Mouse (Mus musculus) hindbrain, postnatal 0 days (tissue): ENCODE measurements at regions not wholly inside any gene's neighbourhood (a gene's known extent, or its start where the extent isn't known, plus 50 kb on each side); places are given as distances from the start of the nearest gene placed in this dataset.
"Not testable (repeated sequence)": the region's sequence is repeated elsewhere in the genome, so short reads cannot be mapped to it uniquely, and the experiment has no call there.

Source experiments
- ATAC-seq: fragments of 200-750 bp; cut with Nextera tagmentation; 2 replicates; pipeline ENCODE4 v1.8.0; 2017; ENCODE audit warnings: mild to moderate bottlenecking, moderate TSS enrichment, moderate library complexity
- DNase-seq: peaks from one replicate; pipeline ENCODE4 v3.0.0-alpha.2; 2015; ENCODE audit warnings: low spot score
- H3K27ac ChIP-seq: fragments of 300-500 bp; sonication (generic); 2 replicates; pipeline ENCODE4 v1.5.1; 2014; ENCODE audit warnings: mild to moderate bottlenecking
- H3K27me3 ChIP-seq: fragments of 300-500 bp; sonication (generic); 2 replicates; pipeline ENCODE4 v1.6.1; 2014; ENCODE audit warnings: low read length, mixed read lengths; ENCODE audit not compliant: insufficient read depth
- H3K36me3 ChIP-seq: fragments of 300-500 bp; sonication (generic); 2 replicates; pipeline ENCODE4 v1.6.1; 2014; ENCODE audit warnings: low read length, mixed read lengths; ENCODE audit not compliant: insufficient read depth
- H3K4me1 ChIP-seq: fragments of 300-500 bp; sonication (generic); 2 replicates; pipeline ENCODE4 v1.6.1; 2014; ENCODE audit warnings: antibody characterized with exemption, low read length, mixed read lengths; ENCODE audit not compliant: insufficient read depth
- H3K4me2 ChIP-seq: fragments of 300-500 bp; sonication (generic); 2 replicates; pipeline ENCODE4 v1.6.1; 2014; ENCODE audit warnings: low read depth, mild to moderate bottlenecking, low read length, moderate library complexity, mixed read lengths
- H3K4me3 ChIP-seq: fragments of 300-500 bp; sonication (generic); 2 replicates; pipeline ENCODE4 v1.5.1; 2014; ENCODE audit warnings: low read length
- H3K9ac ChIP-seq: fragments of 300-500 bp; sonication (generic); replicated peaks from 2 replicates; pipeline ENCODE4 v1.6.1; 2014; ENCODE audit warnings: mild to moderate bottlenecking, low read length, moderate library complexity, mixed read lengths
- H3K9me3 ChIP-seq: fragments of 300-500 bp; sonication (generic); 2 replicates; pipeline ENCODE4 v1.6.1; 2016; ENCODE audit warnings: low read length, mixed read lengths
- CTCF ChIP-seq: IDR thresholded peaks from 2 replicates; pipeline ENCODE4 v1.5.1; 2016; ENCODE audit warnings: antibody characterized with exemption, control low read depth, low read depth
- WGBS: fragments of 180-500 bp; shearing (Covaris S2); extraction: QIAGEN DNeasy Blood & Tissue Kit; methylation state at CpG from one replicate; pipeline ENCODE4 v1.1.7; 2014; 5-methylcytosine and 5-hydroxymethylcytosine counted together

GRCm38 (mm10) chr5:3260289-3260688 lies 81.0 kb upstream of the Cdk6 start:
- WGBS: 70% methylated on average over 1 of the region's 1 CpGs
- no peak overlapping the region for H3K4me3 ChIP-seq
- no peaks in the 10 kb centered on the region for H3K27me3 ChIP-seq
- H3K9me3 ChIP-seq: no peaks in the 10 kb centered on the region
- ATAC-seq: no peak
- TF ChIP-seq CTCF: no peak
- no peak overlapping the region for H3K9ac ChIP-seq
- no peaks in the 10 kb centered on the region for H3K36me3 ChIP-seq
- no peaks in the 10 kb centered on the region for H3K4me1 ChIP-seq
- H3K4me2 ChIP-seq: no peak overlapping the region
- no peak overlapping the region for H3K27ac ChIP-seq
- DNase-seq: no peak

GRCm38 (mm10) chr5:3264988-3265738 lies 76.1 kb upstream of the Cdk6 start:
- H3K9ac ChIP-seq, H3K36me3 ChIP-seq, H3K4me3 ChIP-seq, ATAC-seq, H3K27me3 ChIP-seq, H3K4me1 ChIP-seq, H3K4me2 ChIP-seq, H3K27ac ChIP-seq, DNase-seq, H3K9me3 ChIP-seq: not testable (repeated sequence)
- WGBS: 80% methylated on average over 8 of the region's 8 CpGs

GRCm38 (mm10) chr5:3267021-3267420 lies 74.3 kb upstream of the Cdk6 start:
- TF ChIP-seq CTCF: no peak
- Histone ChIP-seq H3K9ac (no peak overlapping the region), H3K9me3 (no peaks in the 10 kb centered on the region), H3K36me3 (no peaks in the 10 kb centered on the region), H3K4me2 (no peak overlapping the region), H3K4me1 (no peaks in the 10 kb centered on the region), H3K4me3 (no peak overlapping the region), H3K27me3 (no peaks in the 10 kb centered on the region), H3K27ac (no peak overlapping the region)
- 82% methylated on average over 5 of the region's 5 CpGs for WGBS
- DNase-seq (no peak), ATAC-seq (no peak)

- no peaks in the 10 kb centered on the region for H3K9me3 ChIP-seq
- 72% methylated on average over 7 of the region's 7 CpGs for WGBS
- H3K9ac ChIP-seq: no peak overlapping the region
- no peak overlapping the region for H3K27ac ChIP-seq
- H3K4me1 ChIP-seq: no peaks in the 10 kb centered on the region
- H3K36me3 ChIP-seq: no peaks in the 10 kb centered on the region
- DNase-seq (no peak), ATAC-seq (no peak)
- no peak overlapping the region for H3K4me3 ChIP-seq
- no peak for TF ChIP-seq CTCF
- H3K27me3 ChIP-seq: no peaks in the 10 kb centered on the region
- H3K4me2 ChIP-seq: no peak overlapping the region
Measured at GRCm38 (mm10) chr5:3269760-3270159, 71.5 kb upstream of the Cdk6 start.

GRCm38 (mm10) chr5:3273140-3273539 lies 68.1 kb upstream of the Cdk6 start:
- H3K9ac ChIP-seq, H3K36me3 ChIP-seq, H3K27ac ChIP-seq, H3K4me1 ChIP-seq, H3K27me3 ChIP-seq, DNase-seq, H3K4me3 ChIP-seq, ATAC-seq, H3K4me2 ChIP-seq, H3K9me3 ChIP-seq: not testable (repeated sequence)
- 98% methylated on average over 1 of the region's 1 CpGs for WGBS

GRCm38 (mm10) chr5:3277241-3277640 lies 64.0 kb upstream of the Cdk6 start:
- H3K27me3 ChIP-seq, DNase-seq, H3K4me1 ChIP-seq, ATAC-seq, H3K9ac ChIP-seq, H3K4me3 ChIP-seq, H3K36me3 ChIP-seq, H3K27ac ChIP-seq, H3K9me3 ChIP-seq, H3K4me2 ChIP-seq: not testable (repeated sequence)
- 92% methylated on average over 16 of the region's 16 CpGs for WGBS

GRCm38 (mm10) chr5:3278956-3279355 lies 62.3 kb upstream of the Cdk6 start:
- not testable (repeated sequence) for H3K4me2 ChIP-seq, H3K36me3 ChIP-seq, H3K9ac ChIP-seq, H3K27ac ChIP-seq, ATAC-seq, DNase-seq, H3K27me3 ChIP-seq, H3K4me1 ChIP-seq, H3K9me3 ChIP-seq, H3K4me3 ChIP-seq
- WGBS: 81% methylated on average over 5 of the region's 5 CpGs

- not testable (repeated sequence) for H3K27me3 ChIP-seq, H3K4me1 ChIP-seq, H3K4me3 ChIP-seq, H3K9ac ChIP-seq, H3K27ac ChIP-seq, H3K9me3 ChIP-seq, ATAC-seq, H3K36me3 ChIP-seq, H3K4me2 ChIP-seq, DNase-seq
- WGBS: 74% methylated on average over 8 of the region's 8 CpGs
Measured at GRCm38 (mm10) chr5:3281911-3282506, 59.3 kb upstream of the Cdk6 start.
